Mouse (Mus musculus) lung, postnatal 36 days (tissue): Measurements from ENCODE around the gene Lypd4.
"Not testable (repeated sequence)": the region's sequence is repeated elsewhere in the genome, so short reads cannot be mapped to it uniquely, and the experiment has no call there.

ENCODE experiments used
- DNase-seq: peaks from one replicate; pipeline ENCODE4 v3.0.0; 2022; ENCODE audit warnings: mixed read lengths

Gene Lypd4

GRCm38 (mm10) chr7:24869532-24870165 lies at the start of gene Lypd4, which contains the start of gene Dmrtc2:
Gene Lypd4, minus strand, starts transcription at chr7:24869941.
Gene Dmrtc2, plus strand, starts transcription at chr7:24870057.
- DNase-seq: no peak

DNA sequence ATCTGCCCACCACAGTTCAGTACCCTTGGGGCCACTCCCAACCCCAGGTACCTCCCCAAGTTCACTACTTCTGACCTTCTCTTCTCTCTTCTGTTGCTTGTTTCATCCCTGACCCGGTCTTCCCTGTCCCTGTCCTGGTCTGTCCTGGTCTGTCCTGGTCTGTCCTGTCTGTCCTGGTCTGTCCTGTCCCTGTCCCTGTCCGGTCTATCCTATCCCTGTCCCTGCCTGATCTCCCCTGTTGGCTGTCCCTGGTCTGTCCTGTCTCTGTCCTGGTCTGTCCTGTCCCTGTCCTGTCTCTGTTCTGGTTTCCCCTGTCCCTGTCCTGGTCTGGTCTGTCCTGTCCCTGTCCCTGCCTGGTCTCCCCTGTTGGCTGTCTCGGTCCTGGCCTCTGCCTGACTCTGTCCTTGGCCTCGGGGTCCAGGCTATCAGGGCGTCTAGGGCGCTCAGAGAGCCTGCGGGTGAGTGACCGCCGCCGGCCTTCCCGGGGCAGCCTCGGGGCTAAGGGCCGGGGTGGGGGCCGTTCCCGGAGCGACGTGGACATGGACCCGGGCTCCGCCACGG lies 49.1 kb upstream of the Lypd4 start:
- no peak for DNase-seq

DNA sequence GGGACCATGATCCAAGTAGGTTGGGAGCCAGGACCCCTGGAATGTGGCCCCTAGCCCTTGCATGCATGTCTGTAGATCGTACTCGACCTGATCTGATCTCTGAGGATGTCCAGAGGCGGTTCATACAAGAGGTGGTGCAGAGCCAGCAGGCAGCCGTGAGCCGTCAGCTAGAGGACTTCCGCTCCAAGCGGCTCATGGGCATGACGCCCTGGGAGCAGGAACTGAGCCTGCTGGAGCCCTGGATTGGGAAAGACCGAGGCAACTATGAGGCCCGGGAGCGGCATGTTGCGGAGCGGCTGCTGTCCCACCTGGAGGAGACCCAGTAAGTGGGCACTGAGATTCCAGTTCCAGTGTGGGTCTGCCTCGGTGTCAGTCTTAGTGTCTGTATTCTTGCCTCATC lies 42.7 kb upstream of the Lypd4 start:
- no peak for DNase-seq

- DNase-seq: peak; percentile 84
These were observed 37.5 kb upstream of the Lypd4 start for GRCm38 (mm10) chr7:24907211-24907748.

DNA sequence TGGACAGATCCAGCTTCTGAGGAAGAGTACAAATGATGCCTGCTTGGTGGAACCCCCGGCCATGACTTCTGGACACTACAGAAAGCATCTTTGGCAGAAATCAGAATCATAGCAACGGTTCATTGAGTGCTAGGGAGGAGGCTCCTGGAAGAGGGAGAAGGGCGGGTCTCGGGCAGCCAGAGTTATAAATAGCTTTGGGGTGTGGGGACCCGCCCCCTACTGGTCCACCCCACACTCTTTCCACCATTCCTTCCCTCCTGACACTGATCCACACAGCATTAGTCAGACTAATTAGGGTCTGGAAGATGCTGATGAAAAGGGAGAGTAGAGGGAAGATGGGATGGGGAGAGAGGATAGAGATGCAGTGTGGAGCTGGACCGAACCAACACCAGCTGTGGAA lies 36.8 kb upstream of the Lypd4 start:
- no peak for DNase-seq

DNA sequence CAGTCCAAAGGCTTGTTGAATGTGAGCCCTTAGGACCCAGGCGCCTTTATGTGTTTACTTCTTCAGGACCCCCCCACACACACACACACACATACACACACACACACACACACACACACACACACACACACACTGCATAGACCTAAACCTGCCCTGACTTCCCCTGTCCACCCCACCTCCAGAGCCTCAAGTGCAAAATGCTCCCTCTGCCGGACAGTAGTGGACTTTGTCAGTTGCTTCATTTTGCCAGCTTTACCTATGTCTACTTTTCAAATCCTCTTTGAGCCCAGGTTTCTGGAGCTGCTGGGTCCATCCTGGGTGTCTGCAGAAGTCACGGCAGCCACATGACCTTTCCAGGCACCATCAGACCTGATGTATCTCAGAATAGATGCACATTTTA lies 35.2 kb upstream of the Lypd4 start:
- peak; percentile 82 for DNase-seq

DNA sequence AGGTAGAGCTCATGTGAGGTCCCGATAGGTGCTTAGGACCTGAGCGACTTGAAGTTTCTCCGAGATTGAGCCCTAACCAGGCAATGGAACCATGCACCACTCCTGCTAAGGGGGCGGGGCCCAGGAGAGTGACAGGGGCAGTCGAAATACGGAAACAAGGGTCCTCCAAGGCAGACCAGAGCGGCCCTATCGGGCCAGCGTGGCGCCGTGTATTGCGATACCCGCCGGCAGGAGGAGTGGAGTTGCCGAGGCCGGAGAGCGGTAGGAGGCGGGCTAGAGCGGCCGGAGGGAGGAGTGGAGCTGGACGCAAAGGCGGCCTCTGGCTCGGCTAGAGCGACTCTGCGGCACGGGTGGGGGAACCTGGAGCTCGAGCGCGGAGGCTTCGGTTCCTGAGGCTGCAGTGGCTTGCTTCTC lies 34.3 kb upstream of the Lypd4 start:
- DNase-seq: peak; percentile 99

DNA sequence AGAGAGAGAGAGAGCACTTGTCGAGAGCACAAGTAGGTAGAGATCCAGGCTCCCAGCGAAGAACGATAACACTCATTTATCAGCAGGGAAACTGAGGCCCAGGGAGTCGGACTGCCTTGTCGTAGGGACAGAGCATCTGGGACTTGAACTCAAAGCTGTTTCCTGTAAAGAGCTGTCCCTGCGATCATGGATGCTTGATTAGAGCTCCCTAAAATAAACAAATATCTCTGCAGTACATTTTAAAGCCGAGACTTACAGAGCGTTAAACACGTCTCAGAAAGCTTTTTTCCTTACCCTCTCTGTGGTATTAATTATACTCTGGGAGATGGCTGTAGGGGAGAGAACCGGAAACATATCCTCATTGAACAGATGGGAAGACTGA lies 33.7 kb upstream of the Lypd4 start:
- no peak for DNase-seq

DNA sequence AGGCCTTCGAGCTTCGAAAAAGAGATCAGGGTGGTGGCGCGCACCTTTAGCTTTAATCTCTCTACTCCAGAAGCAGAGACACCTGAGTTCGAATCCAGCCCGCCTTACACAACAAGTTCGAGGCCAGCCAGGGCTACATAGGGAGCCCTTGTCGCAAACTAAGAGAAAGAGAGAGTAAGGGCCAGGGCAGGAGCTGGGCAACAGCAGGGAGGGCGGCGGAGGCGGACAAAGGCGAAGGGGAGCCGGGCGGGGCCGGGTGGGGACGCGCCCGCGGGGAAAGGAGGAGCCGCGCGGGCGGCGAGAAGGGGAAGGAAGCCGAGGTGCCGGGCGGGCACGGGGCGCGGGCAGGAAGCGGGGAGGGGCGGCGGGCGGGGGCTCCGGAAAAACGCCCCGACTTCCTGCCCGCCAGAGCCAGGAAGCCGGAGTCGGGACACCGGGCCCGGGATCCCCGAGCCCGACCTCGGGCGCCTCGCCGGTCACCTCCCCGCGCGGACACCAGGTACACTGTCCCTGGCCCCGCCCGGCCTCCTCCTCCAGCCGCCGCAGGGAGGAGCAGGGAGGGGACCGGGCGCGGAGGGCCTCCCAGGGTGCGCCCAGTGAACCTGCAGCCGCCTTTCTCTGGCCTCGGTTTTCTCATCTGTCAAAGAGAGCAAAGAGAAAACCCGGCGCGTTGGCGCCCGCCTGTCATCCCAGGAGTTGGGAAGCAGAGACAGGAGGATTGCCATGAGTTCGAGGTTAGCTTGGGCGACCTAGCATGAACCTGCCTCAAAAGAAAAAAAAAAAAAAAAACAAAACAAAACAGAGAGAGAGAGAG lies 33.1 kb upstream of the Lypd4 start, which contains the start of gene Arhgef1:
Arhgef1 (plus strand) TSS at position 283 of the 814 bp plus-strand sequence.
- DNase-seq: peak; percentile 80

DNA sequence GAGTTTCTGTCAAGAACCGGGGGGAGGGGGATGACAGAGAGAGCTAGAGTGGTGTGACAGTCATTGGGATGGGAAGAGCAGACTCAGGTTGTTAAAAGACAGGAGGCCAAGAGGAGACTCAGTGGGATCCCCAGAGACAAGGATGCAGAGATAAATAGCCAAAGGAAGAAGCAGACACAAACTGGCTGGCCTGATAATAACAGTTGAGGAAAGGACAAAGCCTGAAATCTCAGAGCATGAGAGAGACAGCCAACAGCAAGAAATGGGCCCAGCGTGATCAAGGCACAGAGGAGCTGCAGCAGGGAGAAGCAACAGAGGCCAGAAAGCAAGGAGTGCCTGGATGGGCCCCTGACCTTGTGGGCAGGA lies 32.5 kb upstream of the Lypd4 start:
- no peak for DNase-seq

DNA sequence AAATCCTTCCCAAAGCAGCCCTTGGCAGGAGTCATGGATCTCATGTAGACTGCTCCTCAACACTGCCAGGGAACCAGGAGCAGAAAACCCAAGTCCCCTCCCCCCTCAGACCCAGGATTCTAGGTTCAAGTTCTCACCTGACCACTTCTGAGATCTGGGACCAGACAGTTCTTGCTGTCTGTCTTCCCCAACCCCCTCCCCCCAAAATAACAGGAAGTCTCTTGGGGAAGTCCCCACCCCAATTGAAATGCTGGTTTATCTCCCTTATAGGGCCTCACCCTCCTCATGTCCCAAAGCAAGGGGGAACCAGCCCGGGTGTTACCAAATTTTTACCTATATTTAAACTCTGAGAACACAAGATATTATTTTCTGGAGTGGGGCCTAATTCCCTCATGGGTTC lies 32.1 kb upstream of the Lypd4 start:
- peak; percentile 42 for DNase-seq

DNA sequence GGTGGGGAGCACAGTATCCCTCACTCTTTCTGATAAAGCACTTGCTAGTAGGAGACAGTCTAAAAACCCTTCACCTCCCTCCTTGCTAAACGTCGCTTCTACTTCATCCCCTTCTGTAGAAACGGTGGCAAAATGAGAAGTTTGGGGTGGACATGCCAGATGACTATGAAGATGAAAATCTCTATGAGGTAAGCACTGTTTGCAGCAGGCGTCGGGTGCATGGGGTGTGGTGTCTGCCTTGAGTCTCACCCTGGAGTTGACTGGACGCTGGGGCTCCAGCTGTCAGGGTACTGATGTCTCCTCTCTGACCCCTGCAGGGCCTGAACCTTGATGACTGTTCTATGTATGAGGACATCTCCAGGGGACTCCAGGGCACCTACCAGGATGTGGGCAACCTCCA lies 31.4 kb upstream of the Lypd4 start:
- no peak for DNase-seq

DNA sequence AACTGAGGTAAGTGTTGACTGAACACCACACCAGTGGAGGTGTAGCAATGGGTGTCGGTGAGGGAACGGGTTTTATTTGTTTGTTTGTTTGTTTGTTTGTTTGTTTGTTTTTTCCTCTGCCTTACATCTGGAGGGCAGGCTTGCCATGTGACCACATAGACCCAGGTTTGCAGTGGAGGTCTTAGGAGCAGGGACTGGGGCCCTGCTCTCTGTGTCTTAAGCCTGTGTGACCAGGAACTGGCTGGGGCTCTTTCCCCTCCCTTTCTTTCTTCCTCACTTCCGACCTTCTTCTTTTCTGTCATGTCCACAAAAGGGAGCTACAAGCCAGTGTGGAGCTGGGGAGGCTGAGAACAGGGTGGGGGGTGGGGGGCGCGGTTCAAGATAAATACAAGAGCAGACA lies 28.2 kb upstream of the Lypd4 start:
- DNase-seq: no peak

DNA sequence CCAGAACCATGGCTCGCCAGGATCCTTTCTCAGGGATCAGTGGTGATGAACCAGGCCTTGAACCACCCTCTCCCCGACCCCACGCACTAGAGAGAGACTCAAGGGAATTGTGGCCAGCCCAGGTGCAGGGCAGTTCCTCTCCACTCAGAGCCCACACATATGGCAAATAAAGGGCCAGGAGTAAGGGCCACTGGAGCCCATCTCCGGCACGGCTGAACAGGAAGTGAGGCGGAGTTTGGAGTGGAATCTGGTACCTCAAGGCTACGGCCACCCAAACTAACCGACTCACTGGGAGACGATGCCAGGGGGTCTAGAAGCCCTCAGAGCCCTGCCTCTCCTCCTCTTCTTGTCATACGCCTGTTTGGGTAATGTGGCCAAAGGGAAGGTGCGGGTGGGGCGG lies 27.5 kb upstream of the Lypd4 start, which contains the start of gene Cd79a:
Cd79a (plus strand) TSS at position 158 of the 400 bp plus-strand sequence.
- peak; percentile 34 for DNase-seq

DNA sequence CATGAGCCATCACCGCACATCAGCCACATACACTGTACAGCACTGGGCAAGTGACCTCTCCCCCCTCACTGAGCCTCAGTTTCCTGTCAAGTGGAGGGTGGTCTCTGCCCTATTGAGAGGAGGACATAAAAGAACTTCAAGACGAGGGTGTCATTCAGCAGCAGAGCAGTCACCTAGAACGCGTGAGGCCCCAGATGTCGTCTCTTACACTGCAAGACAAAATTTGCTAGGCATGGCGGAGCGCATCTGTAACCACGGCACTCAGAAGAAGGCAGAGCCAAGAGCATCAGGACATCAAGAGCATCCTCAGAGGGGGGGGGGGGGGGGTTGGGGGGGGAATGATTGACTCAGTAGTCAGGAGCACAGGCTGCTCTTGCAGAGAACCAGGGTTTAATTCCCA lies 26.5 kb upstream of the Lypd4 start:
- no peak for DNase-seq

DNA sequence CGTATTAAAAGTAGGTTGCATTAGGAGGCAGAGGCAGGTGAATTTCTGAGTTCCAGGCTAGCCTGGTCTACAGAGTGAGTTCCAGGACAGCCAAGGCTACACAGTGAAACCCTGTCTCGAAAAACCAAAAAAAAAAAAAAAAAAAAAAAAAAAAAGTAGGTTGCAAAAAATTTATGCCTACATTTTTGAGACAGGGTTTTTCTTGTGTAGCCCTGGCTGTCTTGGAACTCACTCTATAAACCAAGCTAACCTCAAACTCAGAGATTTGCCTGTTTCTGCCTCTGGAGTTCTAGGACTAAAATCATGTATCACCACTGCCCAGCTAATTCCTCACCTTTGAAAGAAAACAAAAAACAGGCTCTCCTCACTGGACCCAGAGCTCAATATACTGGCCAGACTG lies 26.0 kb upstream of the Lypd4 start:
- not testable (repeated sequence) for DNase-seq

DNA sequence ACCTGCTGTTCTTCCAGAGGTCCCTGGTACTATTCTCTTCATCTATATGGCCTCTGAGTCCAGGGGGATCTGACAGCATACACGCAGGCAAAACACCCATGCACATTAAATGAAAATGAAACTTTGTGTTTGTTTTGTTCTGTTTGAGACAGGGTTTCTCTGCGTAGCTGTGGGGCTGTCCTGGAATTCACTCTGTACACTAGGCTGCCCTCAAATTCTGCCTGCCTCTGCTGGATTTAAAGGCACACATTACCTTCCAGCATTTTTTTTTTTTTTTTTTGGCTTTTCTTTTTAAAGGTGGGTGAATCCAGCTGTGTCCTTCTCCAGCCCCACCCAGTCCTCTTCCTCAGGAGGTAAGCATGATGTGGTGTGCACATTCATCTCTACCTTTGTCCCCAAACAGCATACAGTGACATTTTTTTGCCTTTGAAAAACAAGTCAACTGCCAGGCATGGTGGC lies 22.4 kb upstream of the Lypd4 start:
- no peak for DNase-seq

GRCm38 (mm10) chr7:24891241-24892124 lies 21.7 kb upstream of the Lypd4 start:
- DNase-seq: no peak

DNA sequence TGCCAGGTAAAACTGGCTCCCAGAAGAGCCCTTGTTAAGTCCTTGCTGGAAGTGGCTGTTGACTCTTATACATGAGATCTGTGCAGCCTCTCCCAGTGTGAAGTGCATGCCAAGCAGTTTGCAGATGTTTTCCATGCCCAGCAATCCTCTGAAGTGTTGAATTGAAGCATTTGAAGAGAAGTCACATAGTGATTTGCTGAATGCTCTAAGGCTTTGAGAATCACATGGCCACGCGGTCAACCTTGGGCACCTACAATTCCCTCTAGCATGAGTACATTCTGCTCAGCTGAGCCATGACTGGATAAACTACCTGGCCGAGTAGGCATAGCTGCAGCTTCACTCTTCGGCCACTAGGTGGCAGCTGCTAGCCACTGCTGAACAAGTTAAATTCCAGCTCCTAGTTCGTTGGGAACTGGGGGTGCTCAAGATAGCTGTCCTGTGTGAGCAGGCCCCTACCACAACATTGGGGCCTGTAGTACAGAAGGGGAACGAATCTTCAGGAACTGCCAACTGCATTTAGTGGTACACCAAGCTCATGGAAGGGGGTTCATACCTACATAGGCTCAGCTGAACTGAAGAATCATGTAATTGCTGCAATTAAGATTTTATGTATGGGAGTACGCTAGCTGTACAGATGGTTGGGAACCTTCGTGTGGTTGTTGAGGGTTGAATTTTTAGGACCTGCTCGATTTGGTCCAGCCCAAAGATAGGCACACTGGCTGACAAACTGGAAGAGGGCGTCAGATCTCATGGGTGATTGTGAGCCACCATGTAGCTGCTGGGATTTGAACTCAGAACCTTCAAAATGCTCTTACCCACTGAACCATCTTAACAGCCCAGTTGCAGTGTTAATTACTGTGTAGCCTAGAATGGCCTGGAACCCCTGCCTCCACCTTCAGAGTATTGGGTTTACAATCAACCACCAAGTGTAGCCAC lies 20.8 kb upstream of the Lypd4 start:
- DNase-seq: peak; percentile 91

- DNase-seq: no peak
These were observed 19.9 kb upstream of the Lypd4 start for GRCm38 (mm10) chr7:24889431-24890220.

DNA sequence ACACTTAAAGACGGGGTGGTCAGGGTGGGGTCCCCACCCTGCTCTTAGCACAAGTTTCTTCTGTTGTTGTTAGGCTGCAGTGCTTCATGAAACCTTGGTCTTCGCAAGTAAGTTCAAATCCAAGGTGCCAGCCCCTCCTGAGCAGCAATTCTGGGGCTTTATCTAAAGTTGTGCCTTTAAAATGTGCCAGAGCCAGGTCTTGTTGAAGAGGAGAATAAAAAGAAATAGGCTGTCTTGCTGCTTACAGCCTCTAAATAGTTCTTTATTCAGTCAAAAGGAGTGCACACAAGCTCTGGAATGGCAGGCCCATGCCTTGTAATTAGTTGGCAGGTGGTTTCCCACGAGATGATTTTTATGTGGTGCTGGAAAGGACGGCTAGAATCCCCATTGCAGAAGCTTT lies 17.4 kb upstream of the Lypd4 start:
- no peak for DNase-seq
